Mouse (Mus musculus): ENCODE data around the gene Ear1.
"Not testable (repeated sequence)": the region's sequence is repeated elsewhere in the genome, so short reads cannot be mapped to it uniquely, and the experiment has no call there.

Ear1 gene

DNA sequence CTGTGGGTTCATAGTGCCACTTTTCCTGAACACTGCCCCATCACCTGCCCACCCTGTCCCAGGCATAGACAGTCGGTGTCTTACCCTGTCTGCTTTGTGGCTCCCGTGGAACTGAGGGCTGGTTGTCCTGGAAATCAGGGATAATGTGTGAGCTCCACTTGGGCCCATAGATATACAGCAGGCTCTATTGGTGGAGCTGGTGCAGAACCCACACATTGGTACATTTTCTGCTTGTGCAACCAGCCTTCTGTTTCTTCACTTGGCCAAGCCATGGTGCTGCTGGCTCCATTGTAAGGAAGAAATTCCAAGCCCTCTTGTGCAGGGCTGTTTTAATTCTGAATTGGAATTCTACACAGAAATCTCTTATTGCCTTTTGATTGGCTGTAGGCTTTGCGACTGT lies at the start of gene Ear1:
Gene Ear1, minus strand, starts transcription at position 101 of the 400 bp plus-strand sequence.
- not testable (repeated sequence) for DNase-seq (ENCODE audit: inconsistent age in 2 of 2, low spot score in 1 of 2)

DNA sequence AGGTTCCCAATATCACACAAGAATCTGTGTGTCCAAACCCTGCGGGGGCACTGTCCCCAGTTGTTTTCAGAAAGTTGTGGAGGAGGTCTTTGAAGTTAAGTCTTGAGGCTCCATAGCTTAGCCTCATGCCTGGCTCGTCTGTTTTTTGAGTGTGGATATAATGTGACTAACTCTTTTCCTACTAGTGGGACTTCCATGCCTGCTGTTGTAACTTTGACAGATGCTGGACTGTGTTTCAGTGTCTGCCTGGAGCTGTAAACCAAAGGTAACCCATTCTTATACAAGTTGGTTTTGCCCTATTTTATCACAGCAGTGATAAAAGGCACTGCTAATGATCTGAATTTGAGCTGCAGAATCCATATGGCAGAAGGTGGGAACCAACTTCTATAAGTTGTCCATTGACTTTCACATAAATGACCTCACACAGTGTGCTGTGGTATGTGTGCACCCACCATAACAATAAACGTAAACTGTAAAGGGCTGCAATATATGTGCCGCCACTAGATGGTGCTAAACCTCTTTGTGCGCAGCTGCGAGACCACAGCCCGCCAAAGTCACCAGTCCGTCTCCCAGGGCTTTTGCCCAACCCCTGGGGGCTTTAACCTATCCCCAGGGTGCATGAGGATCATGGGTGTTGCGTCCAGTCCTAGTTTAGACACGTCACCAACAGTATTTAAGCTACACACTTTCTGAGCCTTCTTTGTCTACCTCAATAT lies 49.5 kb upstream of the Ear1 start, which contains the start of gene Gm8113:
Gene Gm8113, plus strand, starts transcription at position 703 of the 716 bp plus-strand sequence.
- peak; percentile 35 to 80 for DNase-seq (ENCODE audit: inconsistent age in 2 of 2, low spot score in 1 of 2)

GRCm38 (mm10) chr14:43923459-43923858 lies 48.1 kb upstream of the Ear1 start, which contains the start of gene Ear10:
Gene Ear10 (minus strand): TSS chr14:43923559.
- DNase-seq (ENCODE audit: inconsistent age in 2 of 2, low spot score in 1 of 2), result not testable (repeated sequence)

- peak; percentile 5 to 37 for DNase-seq (ENCODE audit: inconsistent age in 2 of 2, low spot score in 1 of 2)
Measured at GRCm38 (mm10) chr14:43918214-43918613, 42.9 kb upstream of the Ear1 start.

- not testable (repeated sequence) for DNase-seq (ENCODE audit: inconsistent age in 2 of 2, low spot score in 1 of 2)
Measured at GRCm38 (mm10) chr14:43898577-43898976, 23.3 kb upstream of the Ear1 start.

DNA sequence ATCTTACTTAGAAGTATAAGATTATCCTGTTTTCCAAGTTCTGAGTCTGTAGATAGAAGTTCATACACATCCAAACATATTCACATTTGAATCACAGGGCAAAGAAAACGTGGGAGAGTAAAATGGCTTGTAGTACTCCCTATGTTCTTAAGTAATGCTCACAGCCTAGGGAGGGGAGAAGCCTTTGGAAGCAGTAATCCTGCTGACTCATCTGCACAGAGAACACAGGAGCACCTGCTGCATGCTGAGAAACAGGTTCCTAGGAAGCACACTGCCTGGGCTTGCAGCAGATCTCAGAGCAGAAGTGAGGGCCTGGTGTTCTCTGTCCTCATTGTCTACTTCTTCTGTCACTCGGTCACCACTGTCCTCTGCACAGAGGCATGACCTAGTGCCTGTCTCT lies 20.0 kb upstream of the Ear1 start:
- not testable (repeated sequence) for DNase-seq (ENCODE audit: inconsistent age in 2 of 2, low spot score in 1 of 2)

GRCm38 (mm10) chr14:43891288-43891687 lies 16.0 kb upstream of the Ear1 start:
- DNase-seq (ENCODE audit: inconsistent age in 2 of 2, low spot score in 1 of 2), result not testable (repeated sequence)

GRCm38 (mm10) chr14:43886235-43886634 lies 10.9 kb upstream of the Ear1 start:
- DNase-seq (ENCODE audit: inconsistent age in 2 of 2, low spot score in 1 of 2), result not testable (repeated sequence)

DNA sequence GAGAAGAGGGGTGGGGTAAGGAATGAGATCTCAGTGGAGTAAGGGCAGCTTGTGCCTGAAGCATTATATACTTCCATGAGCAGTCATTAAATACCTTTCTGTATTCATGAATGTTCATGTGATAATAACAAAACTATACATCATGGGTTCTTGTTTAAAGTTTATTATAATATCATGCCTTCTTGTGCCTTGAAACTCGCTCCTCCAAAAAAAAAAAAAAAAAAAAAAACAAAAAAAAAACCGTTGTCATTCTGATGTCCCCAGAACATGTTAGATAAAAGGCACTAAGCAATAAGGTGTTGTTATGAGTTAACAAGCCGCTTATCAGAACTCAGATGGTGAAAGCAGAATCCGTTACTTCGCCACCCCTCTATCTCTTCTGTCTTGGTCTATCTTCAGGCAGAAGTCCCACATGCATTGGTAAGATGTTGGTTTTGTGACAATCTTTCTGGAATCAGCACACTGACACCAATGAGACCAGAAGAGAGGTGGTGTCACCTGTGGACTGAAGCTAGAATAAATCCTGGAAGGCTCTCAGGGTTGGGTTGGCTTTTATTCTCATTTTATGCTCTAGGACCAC lies 4.7 kb upstream of the Ear1 start:
- not testable (repeated sequence) for DNase-seq (ENCODE audit: inconsistent age in 2 of 2, low spot score in 1 of 2)

GRCm38 (mm10) chr14:43877789-43878188 lies 2.5 kb upstream of the Ear1 start:
- DNase-seq (ENCODE audit: inconsistent age in 2 of 2, low spot score in 1 of 2), result not testable (repeated sequence)

DNA sequence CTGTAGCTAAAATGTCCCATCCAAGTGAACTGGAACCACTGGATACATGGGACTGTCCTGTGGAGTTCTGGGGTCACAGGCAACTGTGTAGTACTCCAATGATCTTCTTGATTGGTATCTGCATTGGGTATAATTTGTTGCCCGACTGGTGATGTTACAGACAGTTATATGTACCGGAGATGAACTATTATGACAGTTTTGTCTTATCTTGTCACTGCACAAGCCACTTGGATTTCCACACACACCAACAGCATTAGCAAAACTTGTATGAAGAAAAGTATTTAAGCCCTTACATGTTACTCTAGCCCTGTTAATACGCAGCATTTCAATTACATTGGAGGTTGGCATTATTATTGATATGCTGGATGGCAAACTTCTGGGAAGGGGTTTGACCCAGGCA lies 455 bp downstream of the Ear1 start:
- DNase-seq (ENCODE audit: inconsistent age in 2 of 2, low spot score in 1 of 2), result not testable (repeated sequence)

DNA sequence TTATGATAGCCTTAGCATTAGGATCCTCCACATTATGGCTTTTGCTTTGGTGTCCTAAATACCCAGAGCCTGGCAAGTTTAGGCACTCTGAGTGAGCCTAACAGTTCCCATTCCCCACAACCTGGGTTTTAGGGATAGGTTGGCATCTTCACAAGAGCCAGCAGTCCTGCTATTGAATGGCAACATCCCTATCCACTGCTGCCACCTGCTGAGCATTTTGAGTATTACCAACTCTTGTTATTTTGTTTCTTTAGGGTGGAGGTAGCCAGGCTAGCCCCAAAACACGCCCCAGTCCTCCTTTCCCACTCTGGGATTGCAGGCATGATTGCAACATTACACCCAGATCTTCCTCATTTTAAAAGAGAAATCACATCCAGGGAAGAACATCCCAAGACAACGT lies 14.8 kb downstream of the Ear1 start:
- peak; percentile 2 to 64 for DNase-seq (ENCODE audit: inconsistent age in 2 of 2, low spot score in 1 of 2)

- DNase-seq (ENCODE audit: inconsistent age in 2 of 2, low spot score in 1 of 2), result not testable (repeated sequence)
Measured at GRCm38 (mm10) chr14:43859465-43859864, 15.9 kb downstream of the Ear1 start.

DNA sequence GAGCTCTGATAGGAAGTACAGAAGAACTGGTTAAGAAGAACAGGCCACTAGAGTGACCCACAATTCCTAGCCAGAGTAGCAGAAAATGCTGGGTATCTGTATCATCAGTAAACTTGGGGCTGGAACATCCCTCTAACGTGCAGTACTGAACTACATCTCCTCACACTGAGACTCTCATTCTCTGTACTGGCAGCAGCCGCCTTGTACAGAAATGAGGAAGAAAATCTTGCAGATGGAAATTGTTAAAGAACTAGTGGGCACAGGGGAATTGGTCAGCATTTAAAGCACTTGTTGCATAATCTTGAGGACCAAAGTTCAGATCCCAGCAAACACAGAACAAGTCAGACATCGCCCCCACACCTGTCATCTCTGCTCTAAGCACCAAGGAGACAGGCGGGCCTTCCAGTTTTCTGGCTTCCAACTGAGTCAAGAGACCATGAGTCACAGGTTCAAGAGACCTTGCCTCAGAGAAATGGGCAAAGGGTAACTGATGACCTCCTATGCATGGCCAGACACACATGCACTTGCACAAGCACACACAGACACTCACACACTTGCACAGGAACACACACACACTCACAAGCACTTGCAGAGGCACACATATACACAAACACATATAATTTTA lies 31.3 kb downstream of the Ear1 start:
- DNase-seq (ENCODE audit: inconsistent age in 2 of 2, low spot score in 1 of 2), result not testable (repeated sequence)

DNA sequence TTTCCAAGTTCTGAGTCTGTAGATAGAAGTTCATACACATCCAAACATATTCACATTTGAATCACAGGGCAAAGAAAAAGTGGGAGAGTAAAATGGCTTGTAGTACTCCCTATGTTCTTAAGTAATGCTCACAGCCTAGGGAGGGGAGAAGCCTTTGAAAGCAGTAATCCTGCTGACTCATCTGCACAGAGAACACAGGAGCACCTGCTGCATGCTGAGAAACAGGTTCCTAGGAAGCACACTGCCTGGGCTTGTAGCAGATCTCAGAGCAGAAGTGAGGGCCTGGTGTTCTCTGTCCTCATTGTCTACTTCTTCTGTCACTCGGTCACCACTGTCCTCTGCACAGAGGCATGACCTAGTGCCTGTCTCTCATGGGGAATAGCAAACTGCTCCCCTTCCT lies 34.3 kb downstream of the Ear1 start:
- not testable (repeated sequence) for DNase-seq (ENCODE audit: inconsistent age in 2 of 2, low spot score in 1 of 2)

GRCm38 (mm10) chr14:43835366-43835765 lies 40.0 kb downstream of the Ear1 start:
- DNase-seq (ENCODE audit: inconsistent age in 2 of 2, low spot score in 1 of 2), result not testable (repeated sequence)

- DNase-seq (ENCODE audit: inconsistent age in 2 of 2, low spot score in 1 of 2), result not testable (repeated sequence)
Measured at GRCm38 (mm10) chr14:43830385-43830784, 44.9 kb downstream of the Ear1 start.

- not testable (repeated sequence) for DNase-seq (ENCODE audit: inconsistent age in 2 of 2, low spot score in 1 of 2)
Measured at GRCm38 (mm10) chr14:43824176-43824575, 51.1 kb downstream of the Ear1 start.

GRCm38 (mm10) chr14:43821869-43822268 lies 53.4 kb downstream of the Ear1 start:
- DNase-seq (ENCODE audit: inconsistent age in 2 of 2, low spot score in 1 of 2), result not testable (repeated sequence)

- DNase-seq (ENCODE audit: inconsistent age in 2 of 2, low spot score in 1 of 2), result peak; percentile 27 to 76
Measured at GRCm38 (mm10) chr14:43812458-43812857, 62.9 kb downstream of the Ear1 start.

- peak in 1 of 2 experiments; percentile 27 for DNase-seq (ENCODE audit: inconsistent age in 2 of 2, low spot score in 1 of 2)
Measured at GRCm38 (mm10) chr14:43808142-43808541, 67.2 kb downstream of the Ear1 start.

GRCm38 (mm10) chr14:43804435-43804834 lies 70.9 kb downstream of the Ear1 start:
- DNase-seq (ENCODE audit: inconsistent age in 2 of 2, low spot score in 1 of 2), result peak in 1 of 2 experiments; percentile 46

Data from adrenal gland, adult (tissue).